Mouse (Mus musculus): ENCODE measurements at regions not wholly inside any gene's neighbourhood (a gene's known extent, or its start where the extent isn't known, plus 50 kb on each side); places are given as distances from the start of the nearest gene placed in this dataset.

GRCm38 (mm10) chr8:126660658-126661316 is 67.0 kb upstream of the Irf2bp2 start:
- 28% methylated on average over 12 of the region's 12 CpGs for WGBS
- H3K27ac ChIP-seq (replicated peaks; ENCODE audit: low read depth, low read length): peak overlapping the region; percentile 70; the same call in 1 of the 2 replicates
- H3K9me3 ChIP-seq (ENCODE audit: control insufficient read depth, low read length): no peaks in the 10 kb centered on the region
- H3K36me3 ChIP-seq (ENCODE audit: control insufficient read depth, insufficient read depth, low read length): no peaks in the 10 kb centered on the region
- no peak overlapping the region for H3K4me3 ChIP-seq (ENCODE audit: low read depth, low read length)
- H3K27me3 ChIP-seq (ENCODE audit: control insufficient read depth, insufficient read depth, low read length): no peaks in the 10 kb centered on the region
- peak overlapping the region; percentile 15; the same call in 1 of the 2 replicates for H3K4me2 ChIP-seq (ENCODE audit: low read depth, severe bottlenecking)
- H3K4me1 ChIP-seq (ENCODE audit: control insufficient read depth, insufficient read depth, low read length): peaks cover 46% of the 10 kb centered on the region
- 0 out of 2 replicates have a peak overlapping the region, but pooled peaks have one; percentile 38 for H3K9ac ChIP-seq (ENCODE audit: low read length)
- ATAC-seq (ENCODE audit: insufficient number of reproducible peaks, low FRiP score, low TSS enrichment, low read depth) (no peak), DNase-seq (ENCODE audit: low spot score) (peak; percentile 44)

GRCm38 (mm10) chr8:126659691-126660657 is 66.2 kb upstream of the Irf2bp2 start:
- 54% methylated on average over 12 of the region's 12 CpGs for WGBS
- H3K4me3 ChIP-seq (ENCODE audit: low read depth, low read length): no peak overlapping the region
- peaks cover 39% of the 10 kb centered on the region for H3K4me1 ChIP-seq (ENCODE audit: control insufficient read depth, insufficient read depth, low read length)
- H3K27me3 ChIP-seq (ENCODE audit: control insufficient read depth, insufficient read depth, low read length): no peaks in the 10 kb centered on the region
- H3K36me3 ChIP-seq (ENCODE audit: control insufficient read depth, insufficient read depth, low read length): no peaks in the 10 kb centered on the region
- DNase-seq (ENCODE audit: low spot score) (peak; percentile 44), ATAC-seq (ENCODE audit: insufficient number of reproducible peaks, low FRiP score, low TSS enrichment, low read depth) (no peak)
- H3K9ac ChIP-seq (ENCODE audit: low read length): peak overlapping the region; percentile 38; the same call in 1 of the 2 replicates
- no peak overlapping the region; the same call in 1 of the 2 replicates for H3K4me2 ChIP-seq (ENCODE audit: low read depth, severe bottlenecking)
- peak overlapping the region; percentile 70; the same call in 1 of the 2 replicates for H3K27ac ChIP-seq (replicated peaks; ENCODE audit: low read depth, low read length)
- H3K9me3 ChIP-seq (ENCODE audit: control insufficient read depth, low read length): no peaks in the 10 kb centered on the region

GRCm38 (mm10) chr8:126657546-126657945 is 63.8 kb upstream of the Irf2bp2 start:
- Histone ChIP-seq H3K4me3 (ENCODE audit: low read depth, low read length) (no peak overlapping the region), H3K36me3 (ENCODE audit: control insufficient read depth, insufficient read depth, low read length) (no peaks in the 10 kb centered on the region), H3K27ac (replicated peaks; ENCODE audit: low read depth, low read length) (no peak overlapping the region), H3K4me1 (ENCODE audit: control insufficient read depth, insufficient read depth, low read length) (peaks cover 22% of the 10 kb centered on the region), H3K27me3 (ENCODE audit: control insufficient read depth, insufficient read depth, low read length) (no peaks in the 10 kb centered on the region), H3K9me3 (ENCODE audit: control insufficient read depth, low read length) (no peaks in the 10 kb centered on the region), H3K4me2 (ENCODE audit: low read depth, severe bottlenecking) (no peak overlapping the region), H3K9ac (ENCODE audit: low read length) (no peak overlapping the region)
- 29% methylated on average over 6 of the region's 6 CpGs for WGBS
- DNase-seq (ENCODE audit: low spot score) (no peak), ATAC-seq (ENCODE audit: insufficient number of reproducible peaks, low FRiP score, low TSS enrichment, low read depth) (no peak)

GRCm38 (mm10) chr8:126656554-126657260 is 62.9 kb upstream of the Irf2bp2 start:
- Histone ChIP-seq H3K27ac (replicated peaks; ENCODE audit: low read depth, low read length) (no peak overlapping the region), H3K4me1 (ENCODE audit: control insufficient read depth, insufficient read depth, low read length) (peaks cover 14% of the 10 kb centered on the region)
- 72% methylated on average over 10 of the region's 10 CpGs for WGBS

GRCm38 (mm10) chr8:126655565-126655964 is 61.8 kb upstream of the Irf2bp2 start:
- no peaks in the 10 kb centered on the region for H3K9me3 ChIP-seq (ENCODE audit: control insufficient read depth, low read length)
- WGBS: 72% methylated on average over 2 of the region's 2 CpGs
- DNase-seq (ENCODE audit: low spot score) (no peak), ATAC-seq (ENCODE audit: insufficient number of reproducible peaks, low FRiP score, low TSS enrichment, low read depth) (no peak)
- no peak overlapping the region for H3K9ac ChIP-seq (ENCODE audit: low read length)
- no peak overlapping the region for H3K27ac ChIP-seq (replicated peaks; ENCODE audit: low read depth, low read length)
- H3K4me3 ChIP-seq (ENCODE audit: low read depth, low read length): no peak overlapping the region
- no peaks in the 10 kb centered on the region for H3K36me3 ChIP-seq (ENCODE audit: control insufficient read depth, insufficient read depth, low read length)
- peaks cover 7% of the 10 kb centered on the region for H3K4me1 ChIP-seq (ENCODE audit: control insufficient read depth, insufficient read depth, low read length)
- H3K27me3 ChIP-seq (ENCODE audit: control insufficient read depth, insufficient read depth, low read length): no peaks in the 10 kb centered on the region
- no peak overlapping the region for H3K4me2 ChIP-seq (ENCODE audit: low read depth, severe bottlenecking)

More at GRCm38 (mm10) chr8:126656554-126657260, 62.9 kb upstream of the Irf2bp2 start:
- Histone ChIP-seq H3K27me3 (ENCODE audit: control insufficient read depth, insufficient read depth, low read length) (no peaks in the 10 kb centered on the region), H3K9ac (ENCODE audit: low read length) (no peak overlapping the region), H3K36me3 (ENCODE audit: control insufficient read depth, insufficient read depth, low read length) (no peaks in the 10 kb centered on the region), H3K4me2 (ENCODE audit: low read depth, severe bottlenecking) (no peak overlapping the region), H3K9me3 (ENCODE audit: control insufficient read depth, low read length) (no peaks in the 10 kb centered on the region), H3K4me3 (ENCODE audit: low read depth, low read length) (no peak overlapping the region)
- ATAC-seq (ENCODE audit: insufficient number of reproducible peaks, low FRiP score, low TSS enrichment, low read depth) (no peak), DNase-seq (ENCODE audit: low spot score) (no peak)

DNA sequence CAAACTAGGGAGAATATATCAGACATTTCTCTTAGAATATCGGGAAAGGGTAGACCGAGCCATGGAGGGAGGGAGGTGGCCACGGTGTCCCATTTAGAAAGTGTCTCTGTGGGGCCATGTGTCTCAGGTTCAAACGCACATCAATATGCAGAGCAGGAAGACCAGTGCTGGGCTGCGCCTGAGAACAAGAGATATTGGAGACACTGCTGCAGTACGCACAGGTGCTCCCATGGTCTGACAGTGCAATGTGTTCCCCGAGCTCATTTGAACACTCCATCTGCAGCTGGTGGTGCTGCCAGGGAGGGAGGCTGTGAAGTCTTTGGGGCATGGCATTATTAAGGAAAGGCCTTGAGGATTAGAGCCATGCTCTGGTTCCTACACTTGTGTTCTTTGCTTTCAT is 60.6 kb upstream of the Irf2bp2 start:
- no peak overlapping the region for H3K9ac ChIP-seq (ENCODE audit: low read length)
- H3K4me2 ChIP-seq (ENCODE audit: low read depth, severe bottlenecking): no peak overlapping the region
- H3K4me1 ChIP-seq (ENCODE audit: control insufficient read depth, insufficient read depth, low read length): no peaks in the 10 kb centered on the region
- WGBS: 83% methylated on average over 7 of the region's 7 CpGs
- H3K4me3 ChIP-seq (ENCODE audit: low read depth, low read length): no peak overlapping the region
- H3K27ac ChIP-seq (replicated peaks; ENCODE audit: low read depth, low read length): no peak overlapping the region
- DNase-seq (ENCODE audit: low spot score) (no peak), ATAC-seq (ENCODE audit: insufficient number of reproducible peaks, low FRiP score, low TSS enrichment, low read depth) (no peak)
- H3K36me3 ChIP-seq (ENCODE audit: control insufficient read depth, insufficient read depth, low read length): no peaks in the 10 kb centered on the region
- no peaks in the 10 kb centered on the region for H3K9me3 ChIP-seq (ENCODE audit: control insufficient read depth, low read length)
- no peaks in the 10 kb centered on the region for H3K27me3 ChIP-seq (ENCODE audit: control insufficient read depth, insufficient read depth, low read length)

DNA sequence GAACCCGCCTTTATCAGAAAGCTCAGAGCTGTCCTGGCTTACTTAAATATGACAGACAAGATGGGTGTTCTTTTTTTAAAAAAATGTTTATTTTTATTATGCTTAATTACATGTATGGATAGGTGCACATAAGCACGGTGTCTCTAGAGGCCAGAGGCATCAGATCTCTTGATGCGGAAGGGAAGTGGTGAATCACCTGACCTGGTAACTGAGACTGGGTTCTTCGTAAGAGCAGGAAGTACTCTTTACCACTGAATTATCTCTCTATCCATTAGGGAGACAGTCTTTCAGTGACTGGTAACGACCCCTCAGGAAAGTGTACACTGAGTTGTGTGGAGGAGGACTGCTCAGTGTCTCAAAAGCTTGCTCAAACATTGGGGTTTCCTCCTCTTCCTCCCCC is 58.4 kb upstream of the Irf2bp2 start:
- 86% methylated on average over 5 of the region's 5 CpGs for WGBS
- ATAC-seq (ENCODE audit: insufficient number of reproducible peaks, low FRiP score, low TSS enrichment, low read depth) (no peak), DNase-seq (ENCODE audit: low spot score) (no peak)
- Histone ChIP-seq H3K4me3 (ENCODE audit: low read depth, low read length) (no peak overlapping the region), H3K9me3 (ENCODE audit: control insufficient read depth, low read length) (no peaks in the 10 kb centered on the region), H3K4me1 (ENCODE audit: control insufficient read depth, insufficient read depth, low read length) (no peaks in the 10 kb centered on the region), H3K36me3 (ENCODE audit: control insufficient read depth, insufficient read depth, low read length) (no peaks in the 10 kb centered on the region), H3K27ac (replicated peaks; ENCODE audit: low read depth, low read length) (no peak overlapping the region), H3K9ac (ENCODE audit: low read length) (no peak overlapping the region), H3K27me3 (ENCODE audit: control insufficient read depth, insufficient read depth, low read length) (no peaks in the 10 kb centered on the region), H3K4me2 (ENCODE audit: low read depth, severe bottlenecking) (no peak overlapping the region)

DNA sequence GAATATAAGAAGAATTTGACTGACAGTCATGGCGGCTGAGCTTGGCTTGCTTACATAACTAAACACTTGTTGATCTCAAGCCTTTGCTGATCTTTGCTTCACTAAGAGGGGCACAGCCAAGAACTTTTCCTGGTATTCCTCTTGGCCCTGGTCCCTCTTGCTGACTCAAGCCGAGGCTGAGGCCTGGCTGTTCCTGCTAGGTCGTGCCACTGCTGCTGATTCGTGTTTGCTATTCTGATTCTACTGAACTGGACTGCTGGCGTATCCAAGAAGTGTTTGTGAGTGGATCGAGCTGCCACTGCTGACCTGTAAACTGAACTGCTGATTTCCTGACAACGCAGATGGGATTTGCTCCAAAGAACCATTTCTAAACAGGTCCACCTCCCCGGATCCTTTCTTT is 57.2 kb upstream of the Irf2bp2 start:
- Histone ChIP-seq H3K27ac (replicated peaks; ENCODE audit: low read depth, low read length) (no peak overlapping the region), H3K27me3 (ENCODE audit: control insufficient read depth, insufficient read depth, low read length) (no peaks in the 10 kb centered on the region), H3K4me3 (ENCODE audit: low read depth, low read length) (no peak overlapping the region), H3K36me3 (ENCODE audit: control insufficient read depth, insufficient read depth, low read length) (no peaks in the 10 kb centered on the region), H3K9ac (ENCODE audit: low read length) (no peak overlapping the region), H3K4me2 (ENCODE audit: low read depth, severe bottlenecking) (no peak overlapping the region), H3K4me1 (ENCODE audit: control insufficient read depth, insufficient read depth, low read length) (no peaks in the 10 kb centered on the region), H3K9me3 (ENCODE audit: control insufficient read depth, low read length) (no peaks in the 10 kb centered on the region)
- no peak for ATAC-seq (ENCODE audit: insufficient number of reproducible peaks, low FRiP score, low TSS enrichment, low read depth)
- DNase-seq (ENCODE audit: low spot score): no peak
- 91% methylated on average over 8 of the region's 8 CpGs for WGBS
